Mouse (Mus musculus) thymus, adult 2 months (tissue): ENCODE data around the gene Inpp5a.

Source experiments
- CTCF ChIP-seq: fragments of 200-500 bp; IDR thresholded peaks from 2 replicates; pipeline ENCODE4 v1.5.1; 2012; ENCODE audit warnings: mild to moderate bottlenecking, control low read depth, low read length, moderate library complexity, borderline replicate concordance; ENCODE audit not compliant: control insufficient read depth, poor library complexity, insufficient read depth; ENCODE audit errors: extremely low read depth
- POLR2A ChIP-seq: fragments of 200-500 bp; IDR thresholded peaks from 2 replicates; pipeline ENCODE4 v1.6.1; 2012; ENCODE audit warnings: mild to moderate bottlenecking, low read length, control low read depth, moderate library complexity; ENCODE audit not compliant: control insufficient read depth, poor library complexity, insufficient read depth; ENCODE audit errors: extremely low read depth

GRCm38 (mm10) chr7:139508938-139509337, 120.0 kb downstream of the Inpp5a start:
- TF ChIP-seq POLR2A (no peak), CTCF (no peak)
